Mouse (Mus musculus): Measurements from ENCODE around the gene Bdh2. TPM values are rescaled to one million over a fixed set of nuclear protein-coding genes. Genes with fewer than 3 reads are reported as not detected.

Bdh2 gene
- polyA plus RNA-seq, 1 experiment: 0.40 TPM

DNA sequence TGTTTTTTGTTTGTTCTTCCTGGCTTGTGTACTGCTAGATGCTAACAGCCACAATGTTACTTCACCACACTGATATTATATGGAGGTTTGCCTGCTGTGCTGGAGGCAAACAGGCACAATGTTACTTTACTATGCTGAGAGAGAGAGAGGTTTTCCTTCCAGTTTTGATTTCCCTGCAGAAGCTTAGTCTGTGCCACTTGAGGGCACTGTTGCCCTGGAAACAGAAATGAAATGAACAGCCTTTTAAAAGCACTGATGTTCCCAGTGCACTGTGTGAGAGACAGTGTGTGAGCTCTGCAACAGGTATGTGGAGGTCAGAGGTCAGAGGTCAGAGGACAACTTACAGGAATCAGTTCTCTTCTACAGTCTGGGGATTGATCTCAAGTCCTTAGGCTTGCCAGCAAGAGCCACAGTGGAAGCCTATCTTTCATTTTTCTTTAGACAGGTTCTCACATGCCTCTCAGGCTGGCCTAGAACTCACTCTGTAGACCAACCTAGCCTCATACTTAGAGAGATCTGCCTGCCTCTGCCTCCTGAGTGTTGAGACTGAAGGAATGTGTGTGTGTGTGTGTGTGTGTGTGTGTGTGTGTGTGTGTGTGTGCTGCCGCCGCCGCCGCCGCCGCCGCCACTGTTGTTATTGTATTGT lies 9.4 kb downstream of the Bdh2 start:
- H3K27ac ChIP-seq (ENCODE audit: control insufficient read depth, insufficient read depth, low read length): no peak overlapping the region
- no peaks in the 10 kb centered on the region; the same call in 1 of the 2 replicates for H3K4me1 ChIP-seq (replicated peaks; ENCODE audit: control insufficient read depth, insufficient read depth, low read length)
- TF ChIP-seq CTCF (IDR thresholded peaks at IDR 0.05; ENCODE audit: borderline replicate concordance, control insufficient read depth, extremely low read depth, insufficient read depth, low read length, poor library complexity): no peak
- no peak for TF ChIP-seq POLR2A (IDR thresholded peaks at IDR 0.05; ENCODE audit: control insufficient read depth, extremely low read depth, insufficient read depth, low read length, poor library complexity)
- peak; percentile 63 for DNase-seq
- H3K27me3 ChIP-seq (ENCODE audit: control insufficient read depth, insufficient read depth, low read length): no peaks in the 10 kb centered on the region
- no peak overlapping the region for H3K4me3 ChIP-seq (ENCODE audit: control insufficient read depth, insufficient read depth, low read length)
- H3K36me3 ChIP-seq (ENCODE audit: control insufficient read depth, insufficient read depth, low read length): no peaks in the 10 kb centered on the region
- WGBS: 94% methylated on average over 7 of the region's 7 CpGs

DNA sequence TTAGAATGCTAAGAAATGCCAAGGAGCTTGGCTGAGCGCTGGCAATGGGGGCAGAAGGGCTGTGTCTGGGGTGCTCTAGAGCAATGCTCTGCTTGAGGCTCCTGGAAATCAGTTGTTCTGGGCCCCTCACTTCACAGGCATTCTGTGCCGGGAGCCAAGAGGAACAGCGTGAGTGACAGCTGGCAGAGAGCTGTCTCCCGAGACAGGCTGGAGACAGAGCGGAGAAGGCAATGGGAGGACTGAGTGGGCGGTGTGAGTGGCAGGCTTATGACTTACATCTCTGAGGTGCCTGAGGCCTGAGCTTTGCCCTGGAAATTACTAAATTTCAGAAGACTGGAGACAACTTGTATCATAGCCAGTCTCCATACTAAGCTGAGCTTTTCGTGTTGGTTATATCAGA lies 12.7 kb downstream of the Bdh2 start:
- Histone ChIP-seq H3K27me3 (ENCODE audit: control insufficient read depth, insufficient read depth, low read length) (no peaks in the 10 kb centered on the region), H3K27ac (ENCODE audit: control insufficient read depth, insufficient read depth, low read length) (no peak overlapping the region), H3K36me3 (ENCODE audit: control insufficient read depth, insufficient read depth, low read length) (no peaks in the 10 kb centered on the region), H3K4me1 (replicated peaks; ENCODE audit: control insufficient read depth, insufficient read depth, low read length) (no peaks in the 10 kb centered on the region; the same call in 1 of the 2 replicates), H3K4me3 (ENCODE audit: control insufficient read depth, insufficient read depth, low read length) (no peak overlapping the region)
- no peak for TF ChIP-seq CTCF (IDR thresholded peaks at IDR 0.05; ENCODE audit: borderline replicate concordance, control insufficient read depth, extremely low read depth, insufficient read depth, low read length, poor library complexity)
- no peak for TF ChIP-seq POLR2A (IDR thresholded peaks at IDR 0.05; ENCODE audit: control insufficient read depth, extremely low read depth, insufficient read depth, low read length, poor library complexity)
- no peak for DNase-seq
- WGBS: 86% methylated on average over 7 of the region's 7 CpGs

DNA sequence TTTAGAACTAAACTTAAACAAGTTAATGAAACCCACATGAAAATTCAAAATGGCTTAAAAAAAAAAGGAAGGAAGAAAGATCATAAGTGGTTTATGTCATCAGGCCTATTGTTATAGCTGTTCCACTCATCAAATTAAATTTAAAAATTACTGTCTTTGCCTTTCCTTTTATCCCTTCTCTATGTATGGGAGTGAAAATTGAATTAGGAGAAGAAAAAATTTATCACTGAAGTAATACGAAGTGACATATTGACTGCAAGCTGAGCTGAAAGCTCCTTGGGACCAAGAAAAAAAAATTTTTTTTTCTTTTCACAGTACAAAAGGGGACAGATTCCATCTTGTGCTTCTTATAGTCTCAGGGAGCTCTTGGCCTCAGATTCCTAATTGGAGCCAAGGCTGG lies 14.5 kb downstream of the Bdh2 start:
- H3K27ac ChIP-seq (ENCODE audit: control insufficient read depth, insufficient read depth, low read length): no peak overlapping the region
- H3K36me3 ChIP-seq (ENCODE audit: control insufficient read depth, insufficient read depth, low read length): no peaks in the 10 kb centered on the region
- DNase-seq: no peak
- no peaks in the 10 kb centered on the region; the same call in 1 of the 2 replicates for H3K4me1 ChIP-seq (replicated peaks; ENCODE audit: control insufficient read depth, insufficient read depth, low read length)
- 96% methylated on average over 1 of the region's 1 CpGs for WGBS
- H3K4me3 ChIP-seq (ENCODE audit: control insufficient read depth, insufficient read depth, low read length): no peak overlapping the region
- no peaks in the 10 kb centered on the region for H3K27me3 ChIP-seq (ENCODE audit: control insufficient read depth, insufficient read depth, low read length)
- TF ChIP-seq CTCF (IDR thresholded peaks at IDR 0.05; ENCODE audit: borderline replicate concordance, control insufficient read depth, extremely low read depth, insufficient read depth, low read length, poor library complexity) (no peak), POLR2A (IDR thresholded peaks at IDR 0.05; ENCODE audit: control insufficient read depth, extremely low read depth, insufficient read depth, low read length, poor library complexity) (no peak)

DNA sequence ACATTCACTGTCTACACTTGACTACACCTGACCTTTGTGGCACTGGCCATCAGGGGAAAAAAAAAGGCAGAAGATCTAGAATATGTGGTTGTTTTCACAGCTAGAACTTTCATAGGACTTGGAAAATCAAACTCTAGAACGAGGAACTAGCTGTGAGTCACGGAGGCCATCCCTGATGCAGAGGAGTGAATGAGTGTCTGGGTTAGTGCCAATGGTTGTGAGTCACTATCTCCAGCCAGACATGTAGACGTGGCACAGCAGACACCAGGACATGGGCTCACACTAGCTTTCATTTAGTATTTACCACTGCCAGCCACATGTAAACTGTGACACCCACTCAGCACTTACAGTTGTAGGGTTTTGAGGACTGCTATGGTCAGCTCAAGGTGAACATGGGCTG lies 17.5 kb downstream of the Bdh2 start:
- Histone ChIP-seq H3K27ac (ENCODE audit: control insufficient read depth, insufficient read depth, low read length) (no peak overlapping the region), H3K36me3 (ENCODE audit: control insufficient read depth, insufficient read depth, low read length) (no peaks in the 10 kb centered on the region), H3K4me1 (replicated peaks; ENCODE audit: control insufficient read depth, insufficient read depth, low read length) (no peaks in the 10 kb centered on the region; the same call in 1 of the 2 replicates), H3K27me3 (ENCODE audit: control insufficient read depth, insufficient read depth, low read length) (no peaks in the 10 kb centered on the region), H3K4me3 (ENCODE audit: control insufficient read depth, insufficient read depth, low read length) (no peak overlapping the region)
- TF ChIP-seq CTCF (IDR thresholded peaks at IDR 0.05; ENCODE audit: borderline replicate concordance, control insufficient read depth, extremely low read depth, insufficient read depth, low read length, poor library complexity) (no peak), POLR2A (IDR thresholded peaks at IDR 0.05; ENCODE audit: control insufficient read depth, extremely low read depth, insufficient read depth, low read length, poor library complexity) (no peak)
- WGBS: 88% methylated on average over 3 of the region's 3 CpGs
- DNase-seq: no peak

DNA sequence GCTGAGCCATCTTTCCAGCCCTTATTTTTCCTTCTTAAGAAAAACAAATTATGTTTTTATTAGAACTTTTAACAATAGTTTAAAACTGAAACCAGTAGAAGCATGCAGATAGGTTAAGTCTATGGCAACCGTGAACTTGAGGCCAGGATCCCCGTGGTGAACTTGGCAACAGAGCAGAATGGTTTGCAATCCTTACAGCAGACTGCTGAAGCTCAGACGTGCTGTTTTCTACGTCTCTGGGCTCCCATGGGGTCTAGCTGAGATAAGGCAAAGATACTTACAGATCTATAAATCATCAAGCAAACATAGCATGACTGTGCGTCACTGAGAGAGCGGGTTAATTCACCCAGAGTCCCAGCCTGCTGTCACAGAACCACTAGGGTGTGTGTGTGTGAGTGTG lies 19.1 kb downstream of the Bdh2 start:
- TF ChIP-seq CTCF (IDR thresholded peaks at IDR 0.05; ENCODE audit: borderline replicate concordance, control insufficient read depth, extremely low read depth, insufficient read depth, low read length, poor library complexity) (no peak), POLR2A (IDR thresholded peaks at IDR 0.05; ENCODE audit: control insufficient read depth, extremely low read depth, insufficient read depth, low read length, poor library complexity) (no peak)
- no peaks in the 10 kb centered on the region for H3K27me3 ChIP-seq (ENCODE audit: control insufficient read depth, insufficient read depth, low read length)
- H3K27ac ChIP-seq (ENCODE audit: control insufficient read depth, insufficient read depth, low read length): no peak overlapping the region
- H3K4me3 ChIP-seq (ENCODE audit: control insufficient read depth, insufficient read depth, low read length): no peak overlapping the region
- WGBS: 79% methylated on average over 6 of the region's 6 CpGs
- no peaks in the 10 kb centered on the region for H3K4me1 ChIP-seq (replicated peaks; ENCODE audit: control insufficient read depth, insufficient read depth, low read length)
- H3K36me3 ChIP-seq (ENCODE audit: control insufficient read depth, insufficient read depth, low read length): no peaks in the 10 kb centered on the region
- DNase-seq: no peak

DNA sequence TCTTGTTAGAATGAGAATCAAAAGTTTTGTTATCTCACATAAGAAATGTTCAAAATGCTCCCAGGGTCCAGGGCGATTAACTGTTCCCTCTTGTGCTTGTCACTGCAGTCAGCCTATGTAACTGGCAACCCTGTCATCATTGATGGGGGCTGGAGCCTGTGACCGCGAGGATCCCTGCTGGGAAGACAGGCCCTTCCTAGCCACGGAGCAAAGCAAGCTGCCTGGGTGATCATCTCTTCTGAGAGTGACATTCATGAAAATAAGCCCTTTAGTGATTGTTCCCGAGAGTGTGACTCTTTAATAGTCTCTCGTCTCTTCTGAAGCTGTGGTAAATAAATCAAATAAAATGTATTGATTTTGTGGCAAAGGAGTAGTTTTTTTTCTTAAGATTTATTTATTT lies 23.0 kb downstream of the Bdh2 start:
- WGBS: 95% methylated on average over 6 of the region's 6 CpGs
- Histone ChIP-seq H3K36me3 (ENCODE audit: control insufficient read depth, insufficient read depth, low read length) (no peaks in the 10 kb centered on the region), H3K27ac (ENCODE audit: control insufficient read depth, insufficient read depth, low read length) (no peak overlapping the region), H3K27me3 (ENCODE audit: control insufficient read depth, insufficient read depth, low read length) (no peaks in the 10 kb centered on the region), H3K4me1 (replicated peaks; ENCODE audit: control insufficient read depth, insufficient read depth, low read length) (peaks cover 8% of the 10 kb centered on the region), H3K4me3 (ENCODE audit: control insufficient read depth, insufficient read depth, low read length) (no peak overlapping the region)
- no peak for DNase-seq
- TF ChIP-seq POLR2A (IDR thresholded peaks at IDR 0.05; ENCODE audit: control insufficient read depth, extremely low read depth, insufficient read depth, low read length, poor library complexity) (no peak), CTCF (IDR thresholded peaks at IDR 0.05; ENCODE audit: borderline replicate concordance, control insufficient read depth, extremely low read depth, insufficient read depth, low read length, poor library complexity) (no peak)

DNA sequence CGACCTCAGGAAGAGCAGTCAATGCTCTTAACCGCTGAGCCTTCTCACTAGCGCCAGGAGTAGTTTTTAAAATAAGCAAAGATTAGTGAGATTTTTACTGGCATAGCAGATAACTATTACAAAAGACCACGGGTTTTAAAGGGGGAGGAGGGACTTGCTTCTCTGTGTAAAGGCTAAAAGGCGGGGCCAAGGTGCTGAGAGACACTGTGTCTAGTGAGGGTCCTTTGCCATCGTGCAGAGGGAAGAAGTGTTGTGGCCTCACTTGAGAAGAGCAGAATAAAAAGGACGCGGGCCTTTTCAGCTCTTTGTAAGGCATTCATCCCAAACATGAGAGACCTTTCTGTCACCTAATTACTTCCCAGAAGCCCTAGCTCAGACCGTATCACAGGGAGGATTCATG lies 23.5 kb downstream of the Bdh2 start:
- DNase-seq: no peak
- no peak overlapping the region for H3K27ac ChIP-seq (ENCODE audit: control insufficient read depth, insufficient read depth, low read length)
- H3K36me3 ChIP-seq (ENCODE audit: control insufficient read depth, insufficient read depth, low read length): no peaks in the 10 kb centered on the region
- peaks cover 8% of the 10 kb centered on the region for H3K4me1 ChIP-seq (replicated peaks; ENCODE audit: control insufficient read depth, insufficient read depth, low read length)
- H3K4me3 ChIP-seq (ENCODE audit: control insufficient read depth, insufficient read depth, low read length): no peak overlapping the region
- 81% methylated on average over 9 of the region's 9 CpGs for WGBS
- no peaks in the 10 kb centered on the region for H3K27me3 ChIP-seq (ENCODE audit: control insufficient read depth, insufficient read depth, low read length)
- no peak for TF ChIP-seq POLR2A (IDR thresholded peaks at IDR 0.05; ENCODE audit: control insufficient read depth, extremely low read depth, insufficient read depth, low read length, poor library complexity)
- no peak for TF ChIP-seq CTCF (IDR thresholded peaks at IDR 0.05; ENCODE audit: borderline replicate concordance, control insufficient read depth, extremely low read depth, insufficient read depth, low read length, poor library complexity)
